Mouse (Mus musculus): ENCODE results near the gene Polr3gl.

GRCm38 (mm10) chr3:96634015-96634414 lies 40.0 kb upstream of the Polr3gl start:
- TF ChIP-seq GATA1 (IDR thresholded peaks at IDR 0.05; ENCODE audit: borderline replicate concordance, low read length) (no peak), FLI1 (IDR thresholded peaks at IDR 0.05; ENCODE audit: low read length) (no peak)

Measured in megakaryocyte, embryonic 14.5 days (primary cell).